Mouse (Mus musculus) liver (tissue): ENCODE results near the gene Usp22.

ENCODE experiments used
- DNase-seq: peaks from one replicate; pipeline ENCODE4 v3.0.0-alpha.2; 2020; ENCODE audit warnings: mixed read lengths

Gene Usp22

DNA sequence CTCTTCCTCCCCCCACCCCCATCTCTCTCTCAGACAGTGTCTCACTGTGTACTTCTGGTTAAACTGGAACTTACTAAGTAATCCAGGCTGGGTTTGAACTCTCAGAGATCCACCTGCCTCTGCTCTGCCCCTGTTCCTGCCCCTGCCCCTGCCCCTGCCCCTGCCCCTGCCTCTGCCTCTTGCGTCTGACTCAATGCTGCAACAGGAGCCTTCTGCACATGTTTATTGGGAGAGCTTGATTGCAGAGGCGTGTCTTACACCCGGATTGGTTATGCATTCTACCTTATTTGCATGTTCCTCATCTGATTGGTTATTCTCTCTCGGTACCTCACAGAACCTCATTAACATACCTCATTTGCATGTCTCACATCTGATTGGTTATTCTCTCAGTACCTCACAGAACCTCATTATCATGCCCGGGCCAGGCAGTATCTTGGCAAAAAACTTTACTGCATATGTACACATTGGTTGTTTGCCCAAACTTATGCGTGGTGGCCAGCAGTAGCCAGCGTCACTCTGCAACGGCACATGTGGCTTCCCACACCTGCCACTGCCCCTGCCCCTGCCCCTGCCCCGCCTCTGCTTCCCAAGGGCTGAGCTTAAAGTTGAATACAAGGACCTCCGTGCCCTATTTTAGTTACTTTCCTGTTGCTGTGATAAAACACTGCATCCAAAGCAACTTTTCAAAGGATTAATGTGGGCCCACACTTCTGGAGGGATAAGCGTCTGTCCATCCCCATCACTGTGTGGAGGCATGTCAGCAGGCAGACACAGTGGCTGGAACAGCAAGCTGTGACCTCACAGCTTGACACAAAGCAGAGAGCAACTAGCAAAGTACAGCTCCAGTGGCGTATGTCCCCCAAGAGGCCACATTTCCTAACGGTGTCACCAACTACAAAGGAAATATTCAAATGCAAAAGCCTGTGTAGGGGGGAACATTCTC, 72.2 kb downstream of the Usp22 start:
- no peak for DNase-seq
